ENCODE assay signal across 14 mouse cellular contexts in the genomic region with DNA sequence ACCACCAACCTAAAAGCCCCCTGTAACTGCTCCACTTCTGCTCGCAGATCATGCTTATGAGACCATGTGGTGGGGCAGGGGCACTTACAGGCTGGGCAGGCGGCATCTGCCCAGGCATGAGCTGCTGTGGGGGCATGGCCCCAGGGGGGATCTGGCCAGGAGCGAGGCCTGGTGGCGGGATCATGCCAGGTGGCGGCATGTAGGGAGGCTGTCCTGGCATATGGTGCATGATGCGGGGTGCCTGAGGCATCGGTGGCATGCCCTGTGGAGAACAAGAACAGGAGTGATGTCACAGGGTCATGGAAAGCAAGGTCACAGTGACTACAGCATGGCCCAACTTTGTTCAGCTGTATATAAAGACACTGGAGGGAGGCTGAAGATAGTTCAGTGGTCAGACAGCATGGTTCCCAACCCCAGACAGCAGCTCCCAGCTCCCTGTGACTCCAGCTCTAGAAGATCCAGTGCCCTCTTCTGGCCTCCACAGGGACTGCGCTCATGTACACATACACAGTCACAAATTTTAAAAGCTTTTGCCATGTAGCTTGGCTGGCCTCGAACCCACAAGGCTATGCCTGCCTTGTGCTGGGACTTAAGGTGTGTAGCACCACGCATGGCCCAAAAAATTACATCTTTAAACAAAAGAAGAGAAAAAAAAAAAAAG. TPM values are rescaled to one million over a fixed set of nuclear protein-coding genes. Genes with fewer than 3 reads are reported as not detected.
DNase-seq lines count a peak whose midpoint lies in the region; ATAC-seq and TF ChIP-seq lines count a peak whose summit lies in the region.
"Had no signal": no experiment of that assay in that cellular context is flagged by ENCODE, and none has a peak within 500 bp of the region (broad histone marks: within the 10 kb centered on the region; RNA-seq: fewer than 3 reads in every experiment).

No protein-coding gene starts in this region.

- H3K4me1 ChIP-seq in hindbrain, postnatal 0 days (ENCODE audit: insufficient read depth, low read length), result peaks cover 6% of the 10 kb centered on the region
- H3K4me1 ChIP-seq in hindbrain, embryonic 10.5 days (replicated peaks), result peaks cover 10% of the 10 kb centered on the region
- H3K4me1 ChIP-seq in midbrain, postnatal 0 days (ENCODE audit: insufficient read depth, low read length), result 0 out of 2 replicates have a peak, but pooled peaks cover under 1% of the 10 kb centered on the region
- H3K4me1 ChIP-seq in midbrain, embryonic 14.5 days (ENCODE audit: control insufficient read depth, insufficient read depth, low read length), result peaks cover 7% of the 10 kb centered on the region

- no peak overlapping the region for H3K4me2 ChIP-seq in hindbrain, postnatal 0 days (ENCODE audit: low read depth, low read length)
- no peak overlapping the region for H3K4me2 ChIP-seq in midbrain, postnatal 0 days (ENCODE audit: low read depth, low read length, poor library complexity, severe bottlenecking)
- H3K4me2 ChIP-seq in midbrain, embryonic 14.5 days (ENCODE audit: low read length), result no peak overlapping the region
- H3K4me2 ChIP-seq: embryonic facial prominence, embryonic 15.5 days; heart, embryonic 15.5 days; limb, embryonic 15.5 days had no signal

- no peak overlapping the region for H3K4me3 ChIP-seq in hindbrain, postnatal 0 days (ENCODE audit: low read length)
- H3K4me3 ChIP-seq in hindbrain, embryonic 10.5 days, result no peak overlapping the region
- no peak overlapping the region for H3K4me3 ChIP-seq in midbrain, postnatal 0 days (ENCODE audit: low read depth, low read length)
- H3K4me3 ChIP-seq in midbrain, embryonic 14.5 days (replicated peaks; ENCODE audit: low read depth, low read length), result no peak overlapping the region
- H3K4me3 ChIP-seq: embryonic facial prominence, embryonic 15.5 days; heart, embryonic 15.5 days; limb, embryonic 15.5 days; myocyte had no signal

- peak; percentile 32; the same call in 1 of the 2 replicates for TF ChIP-seq CTCF in hindbrain, postnatal 0 days (IDR thresholded peaks at IDR 0.05; ENCODE audit: low read depth)
- peak; percentile 35 for TF ChIP-seq CTCF in midbrain, postnatal 0 days (IDR thresholded peaks at IDR 0.05)

- peaks cover 86% of the 10 kb centered on the region for H3K36me3 ChIP-seq in hindbrain, postnatal 0 days (ENCODE audit: insufficient read depth, low read length)
- peaks cover 98% of the 10 kb centered on the region for H3K36me3 ChIP-seq in hindbrain, embryonic 10.5 days
- H3K36me3 ChIP-seq in midbrain, postnatal 0 days (ENCODE audit: insufficient read depth, low read length), result peaks cover 75% of the 10 kb centered on the region
- peaks cover 95% of the 10 kb centered on the region for H3K36me3 ChIP-seq in midbrain, embryonic 14.5 days (ENCODE audit: control insufficient read depth, insufficient read depth, low read length)
- H3K36me3 ChIP-seq in splenic B cell, adult 2 months (ENCODE audit: control insufficient read depth, insufficient read depth, low read length, poor library complexity, severe bottlenecking), result peaks cover 20% of the 10 kb centered on the region

- H3K9ac ChIP-seq in hindbrain, postnatal 0 days (replicated peaks; ENCODE audit: low read length), result no peak overlapping the region
- H3K9ac ChIP-seq in midbrain, postnatal 0 days (replicated peaks; ENCODE audit: low read length, poor library complexity, severe bottlenecking), result no peak overlapping the region
- H3K9ac ChIP-seq in midbrain, embryonic 14.5 days (replicated peaks; ENCODE audit: low read length), result no peak overlapping the region
- H3K9ac ChIP-seq: embryonic facial prominence, embryonic 15.5 days; heart, embryonic 15.5 days; limb, embryonic 15.5 days had no signal

- H3K27me3 ChIP-seq in hindbrain, postnatal 0 days (ENCODE audit: insufficient read depth, low read length), result no peaks in the 10 kb centered on the region
- H3K27me3 ChIP-seq in hindbrain, embryonic 10.5 days (ENCODE audit: insufficient read depth, poor library complexity, severe bottlenecking), result no peaks in the 10 kb centered on the region
- H3K27me3 ChIP-seq in midbrain, postnatal 0 days (ENCODE audit: insufficient read depth, low read length), result no peaks in the 10 kb centered on the region
- no peaks in the 10 kb centered on the region for H3K27me3 ChIP-seq in midbrain, embryonic 14.5 days (ENCODE audit: control insufficient read depth, insufficient read depth, low read length)
- H3K27me3 ChIP-seq in splenic B cell, adult 2 months (ENCODE audit: control insufficient read depth, insufficient read depth, low read length, poor library complexity, severe bottlenecking), result no peaks in the 10 kb centered on the region
- H3K27me3 ChIP-seq: embryonic facial prominence, embryonic 15.5 days; heart, embryonic 15.5 days; limb, embryonic 15.5 days had no signal

- H3K27ac ChIP-seq in hindbrain, postnatal 0 days, result no peak overlapping the region
- no peak overlapping the region for H3K27ac ChIP-seq in hindbrain, embryonic 10.5 days
- no peak overlapping the region for H3K27ac ChIP-seq in midbrain, postnatal 0 days (ENCODE audit: low read depth, low read length)
- H3K27ac ChIP-seq in midbrain, embryonic 14.5 days (replicated peaks; ENCODE audit: low read depth, low read length), result no peak overlapping the region
- H3K27ac ChIP-seq: embryonic facial prominence, embryonic 15.5 days; heart, embryonic 15.5 days; limb, embryonic 15.5 days had no signal

- H3K9me3 ChIP-seq in hindbrain, postnatal 0 days (ENCODE audit: low read length), result no peaks in the 10 kb centered on the region
- H3K9me3 ChIP-seq in hindbrain, embryonic 10.5 days, result peaks cover 20% of the 10 kb centered on the region; the same call in 1 of the 2 replicates
- H3K9me3 ChIP-seq in midbrain, postnatal 0 days (ENCODE audit: low read length), result no peaks in the 10 kb centered on the region
- no peaks in the 10 kb centered on the region for H3K9me3 ChIP-seq in midbrain, embryonic 14.5 days (ENCODE audit: control insufficient read depth, low read length)
- H3K9me3 ChIP-seq: embryonic facial prominence, embryonic 15.5 days; heart, embryonic 15.5 days; limb, embryonic 15.5 days had no signal

- no peak for ATAC-seq in hindbrain, postnatal 0 days
- ATAC-seq in midbrain, postnatal 0 days (ENCODE audit: low FRiP score), result no peak
- no peak for ATAC-seq in midbrain, embryonic 14.5 days (ENCODE audit: low FRiP score, low TSS enrichment)

- WGBS in hindbrain, postnatal 0 days, result 80% methylated on average over 10 of the region's 10 CpGs
- 93% methylated on average over 10 of the region's 10 CpGs for WGBS in hindbrain, embryonic 10.5 days
- 87% methylated on average over 10 of the region's 10 CpGs for WGBS in midbrain, postnatal 0 days
- 95% methylated on average over 10 of the region's 10 CpGs for WGBS in midbrain, embryonic 14.5 days

- no peak for DNase-seq in hindbrain, postnatal 0 days (ENCODE audit: low spot score)
- DNase-seq in hindbrain, embryonic 10.5 days (ENCODE audit: low spot score), result no peak
- DNase-seq in midbrain, postnatal 0 days (ENCODE audit: low spot score), result no peak
- DNase-seq in midbrain, embryonic 14.5 days, result no peak
- DNase-seq in R1 (ENCODE audit: low read depth, low spot score), result peak; percentile 82
- DNase-seq in splenic B cell, adult 2 months (ENCODE audit: low read depth, low spot score), result peak; percentile 29
- no peak for DNase-seq in adrenal gland, adult 18-20 months (ENCODE audit: low spot score in 2 of 2)
- DNase-seq: cerebellum, adult 11-12 months; kidney, postnatal 10 days; thymus, adult 18-20 months had no signal

RNA-seq across cellular contexts. Expression of gene BC024978, which starts 6.2 kb away (rescaled TPM):
- total RNA-seq in hindbrain, postnatal 0 days (2014; rRNA removed), result 5.5 and 6.1 TPM in 2 replicates
- 2.1 and 2.5 TPM in 2 replicates for polyA plus RNA-seq in hindbrain, postnatal 0 days (2015; fragmentation: Nextera tagmentation; extraction: Ambion mirVana)
- polyA plus RNA-seq in hindbrain, embryonic 10.5 days (2016; fragmentation: Nextera tagmentation; extraction: Ambion mirVana), result 3.6 and 4.3 TPM in 2 replicates
- 5.9 and 8.7 TPM in 2 replicates for total RNA-seq in midbrain, postnatal 0 days (2014; rRNA removed)
- 2.3 and 2.8 TPM in 2 replicates for polyA plus RNA-seq in midbrain, postnatal 0 days (2015; fragmentation: Nextera tagmentation; extraction: Ambion mirVana)
- 3.6 and 4.0 TPM in 2 replicates for polyA plus RNA-seq in midbrain, embryonic 14.5 days (2014; fragmentation: Nextera tagmentation; extraction: Ambion mirVana)
- 10 to 100 TPM; 23.7 to 24.0 TPM for total RNA-seq in adrenal gland, adult 18-20 months (2021)

RNA-seq across cellular contexts. Expression of gene Snrpa, which starts 6.7 kb away (rescaled TPM):
- total RNA-seq in hindbrain, postnatal 0 days (2014; rRNA removed), result 128 and 131 TPM in 2 replicates
- 142 and 147 TPM in 2 replicates for polyA plus RNA-seq in hindbrain, postnatal 0 days (2015; fragmentation: Nextera tagmentation; extraction: Ambion mirVana)
- polyA plus RNA-seq in hindbrain, embryonic 10.5 days (2016; fragmentation: Nextera tagmentation; extraction: Ambion mirVana), result 393 and 408 TPM in 2 replicates
- total RNA-seq in midbrain, postnatal 0 days (2014; rRNA removed), result 138 and 142 TPM in 2 replicates
- 147 and 151 TPM in 2 replicates for polyA plus RNA-seq in midbrain, postnatal 0 days (2015; fragmentation: Nextera tagmentation; extraction: Ambion mirVana)
- polyA plus RNA-seq in midbrain, embryonic 14.5 days (2014; fragmentation: Nextera tagmentation; extraction: Ambion mirVana), result 222 and 233 TPM in 2 replicates
- total RNA-seq in adrenal gland, adult 18-20 months (2021), result 10 to 100 TPM; 65.7 to 67.2 TPM

RNA-seq across cellular contexts. Expression of gene Mia, which starts 8.4 kb away (rescaled TPM):
- 17.8 and 34.2 TPM in 2 replicates for total RNA-seq in hindbrain, postnatal 0 days (2014; rRNA removed)
- 63.6 and 70.1 TPM in 2 replicates for polyA plus RNA-seq in hindbrain, postnatal 0 days (2015; fragmentation: Nextera tagmentation; extraction: Ambion mirVana)
- polyA plus RNA-seq in hindbrain, embryonic 10.5 days (2016; fragmentation: Nextera tagmentation; extraction: Ambion mirVana), result 1.2 and 2.2 TPM in 2 replicates
- 4.3 and 20.6 TPM in 2 replicates for total RNA-seq in midbrain, postnatal 0 days (2014; rRNA removed)
- 17.6 and 20.4 TPM in 2 replicates for polyA plus RNA-seq in midbrain, postnatal 0 days (2015; fragmentation: Nextera tagmentation; extraction: Ambion mirVana)
- 6.8 and 8.1 TPM in 2 replicates for polyA plus RNA-seq in midbrain, embryonic 14.5 days (2014; fragmentation: Nextera tagmentation; extraction: Ambion mirVana)
- total RNA-seq in adrenal gland, adult 18-20 months (2021), result under 1 TPM in 1 of 2 experiments, not detected in 1; 0.60 TPM

RNA-seq across cellular contexts. Expression of gene Gm21983, which starts 8.5 kb away (rescaled TPM):
- not detected in 2 replicates for total RNA-seq in hindbrain, postnatal 0 days (2014; rRNA removed)
- 0.43 and 0.44 TPM in 2 replicates for polyA plus RNA-seq in hindbrain, postnatal 0 days (2015; fragmentation: Nextera tagmentation; extraction: Ambion mirVana)
- 0.20 TPM in 1 of 2 replicates, not detected in the other for polyA plus RNA-seq in hindbrain, embryonic 10.5 days (2016; fragmentation: Nextera tagmentation; extraction: Ambion mirVana)
- total RNA-seq in midbrain, postnatal 0 days (2014; rRNA removed), result 2.0 TPM in 1 of 2 replicates, not detected in the other
- polyA plus RNA-seq in midbrain, postnatal 0 days (2015; fragmentation: Nextera tagmentation; extraction: Ambion mirVana), result not detected in 2 replicates
- polyA plus RNA-seq in midbrain, embryonic 14.5 days (2014; fragmentation: Nextera tagmentation; extraction: Ambion mirVana), result not detected in 2 replicates
- total RNA-seq in adrenal gland, adult 18-20 months (2021), result not detected
- polyA plus RNA-seq: heart, embryonic 15.5 days; myocyte had no signal

RNA-seq across cellular contexts. Expression of gene Rab4b, which starts 10.7 kb away (rescaled TPM):
- total RNA-seq in hindbrain, postnatal 0 days (2014; rRNA removed), result 66.7 and 76.9 TPM in 2 replicates
- 125 and 128 TPM in 2 replicates for polyA plus RNA-seq in hindbrain, postnatal 0 days (2015; fragmentation: Nextera tagmentation; extraction: Ambion mirVana)
- polyA plus RNA-seq in hindbrain, embryonic 10.5 days (2016; fragmentation: Nextera tagmentation; extraction: Ambion mirVana), result 66.0 and 92.2 TPM in 2 replicates
- 60.5 and 65.6 TPM in 2 replicates for total RNA-seq in midbrain, postnatal 0 days (2014; rRNA removed)
- polyA plus RNA-seq in midbrain, postnatal 0 days (2015; fragmentation: Nextera tagmentation; extraction: Ambion mirVana), result 138 and 142 TPM in 2 replicates
- 87.7 and 99.6 TPM in 2 replicates for polyA plus RNA-seq in midbrain, embryonic 14.5 days (2014; fragmentation: Nextera tagmentation; extraction: Ambion mirVana)
- 10 to 100 TPM; 42.9 to 65.1 TPM for total RNA-seq in adrenal gland, adult 18-20 months (2021)

Comparison
In these comparisons a context has a peak if more than half of its experiments do, and no peak if none do; other contexts are left out.
1. DNase-seq: peak in R1 (single experiment) and splenic B cell, adult 2 months (single experiment); none in hindbrain, postnatal 0 days (single experiment), hindbrain, embryonic 10.5 days (single experiment), midbrain, postnatal 0 days (single experiment), midbrain, embryonic 14.5 days (single experiment) and adrenal gland, adult 18-20 months (0 of 2).